Mouse (Mus musculus): ENCODE measurements at regions not wholly inside any gene's neighbourhood (a gene's known extent, or its start where the extent isn't known, plus 50 kb on each side); places are given as distances from the start of the nearest gene placed in this dataset.
A peak's percentile ranks its signal among the peaks of the same experiment; 100 is the strongest.

DNA sequence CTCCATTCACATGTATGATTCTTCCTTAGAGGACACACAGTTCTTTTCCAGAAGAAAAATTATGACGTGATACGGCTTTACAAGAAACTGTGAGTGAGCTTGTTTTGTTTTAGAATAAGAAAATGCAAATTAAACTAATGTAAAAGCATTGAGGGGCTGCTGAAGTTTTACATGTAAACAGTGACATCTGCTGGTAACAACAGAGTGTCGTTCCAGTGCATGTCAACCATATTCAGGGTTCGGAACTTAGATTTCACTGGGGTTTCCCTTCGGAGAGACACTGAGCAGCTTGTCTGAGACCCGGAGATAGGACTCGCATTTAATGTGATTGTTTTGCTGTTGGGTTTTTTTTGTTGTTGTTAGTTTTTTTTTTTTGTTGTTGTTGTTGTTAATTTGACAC, 148.4 kb upstream of the Ube3a start:
- DNase-seq (ENCODE audit: low spot score in 2 of 2) = peak; percentile 7 to 58

Measured in layer of hippocampus, postnatal 14 days (tissue).